Comparison of ENCODE assay signal across 29 mouse cellular contexts in genomic region chr1:77456695-77457445, GRCm38 (mm10). TPM values are rescaled to one million over a fixed set of nuclear protein-coding genes. Genes with fewer than 3 reads are reported as not detected.
DNase-seq lines count a peak whose midpoint lies in the region; ATAC-seq and TF ChIP-seq lines count a peak whose summit lies in the region.
"Had no signal": no experiment of that assay in that cellular context is flagged by ENCODE, and none has a peak within 500 bp of the region (broad histone marks: within the 10 kb centered on the region; RNA-seq: fewer than 3 reads in every experiment).

No protein-coding gene starts in this region.

- peaks cover 33% of the 10 kb centered on the region for H3K27me3 ChIP-seq in midbrain, embryonic 10.5 days (ENCODE audit: low read depth, poor library complexity, severe bottlenecking)
- H3K27me3 ChIP-seq in midbrain, embryonic 16.5 days (ENCODE audit: control insufficient read depth, insufficient read depth, low read depth, low read length): no peaks in the 10 kb centered on the region
- H3K27me3 ChIP-seq in E14TG2a.4 (ENCODE audit: insufficient read depth, low read length): no peaks in the 10 kb centered on the region
- H3K27me3 ChIP-seq: embryonic facial prominence, embryonic 15.5 days; forebrain, embryonic 15.5 days; heart, embryonic 15.5 days; hindbrain, embryonic 12.5 days; intestine, embryonic 15.5 days; limb, embryonic 12.5 days; liver, embryonic 15.5 days; lung, embryonic 15.5 days; neural tube, embryonic 13.5 days had no signal

- ATAC-seq in midbrain, embryonic 16.5 days: no peak
- ATAC-seq: forebrain, embryonic 15.5 days; hindbrain, postnatal 0 days; intestine, embryonic 15.5 days had no signal

- H3K27ac ChIP-seq in midbrain, embryonic 10.5 days (replicated peaks): 0 out of 2 replicates have a peak overlapping the region, but pooled peaks have one; percentile 28
- H3K27ac ChIP-seq in midbrain, embryonic 16.5 days (ENCODE audit: low read length): no peak overlapping the region
- H3K27ac ChIP-seq: embryonic facial prominence, embryonic 10.5 days; embryonic facial prominence, embryonic 15.5 days; forebrain, embryonic 15.5 days; heart, embryonic 10.5 days; heart, embryonic 15.5 days; hindbrain, embryonic 12.5 days; hindbrain, postnatal 0 days; intestine, embryonic 15.5 days; limb, embryonic 12.5 days; liver, embryonic 15.5 days; lung, embryonic 15.5 days; neural tube, embryonic 13.5 days had no signal

- no peak overlapping the region for H3K9ac ChIP-seq in midbrain, embryonic 16.5 days (ENCODE audit: low read depth, low read length)
- H3K9ac ChIP-seq: embryonic facial prominence, embryonic 15.5 days; forebrain, embryonic 15.5 days; heart, embryonic 15.5 days; hindbrain, embryonic 12.5 days; intestine, embryonic 15.5 days; limb, embryonic 12.5 days; liver, embryonic 15.5 days; lung, embryonic 15.5 days; neural tube, embryonic 13.5 days had no signal

- no peaks in the 10 kb centered on the region for H3K9me3 ChIP-seq in midbrain, embryonic 10.5 days (replicated peaks)
- H3K9me3 ChIP-seq in midbrain, embryonic 16.5 days (replicated peaks; ENCODE audit: control insufficient read depth, low read length, poor library complexity, severe bottlenecking): no peaks in the 10 kb centered on the region
- no peaks in the 10 kb centered on the region for H3K9me3 ChIP-seq in E14TG2a.4 (ENCODE audit: low read length)
- H3K9me3 ChIP-seq: embryonic facial prominence, embryonic 10.5 days; embryonic facial prominence, embryonic 15.5 days; forebrain, embryonic 15.5 days; heart, embryonic 10.5 days; heart, embryonic 15.5 days; hindbrain, embryonic 12.5 days; intestine, embryonic 15.5 days; limb, embryonic 12.5 days; liver, embryonic 15.5 days; lung, embryonic 15.5 days; neural tube, embryonic 13.5 days had no signal

- H3K4me2 ChIP-seq in midbrain, embryonic 16.5 days (ENCODE audit: low read length): no peak overlapping the region
- H3K4me2 ChIP-seq: embryonic facial prominence, embryonic 15.5 days; forebrain, embryonic 15.5 days; heart, embryonic 15.5 days; hindbrain, embryonic 12.5 days; intestine, embryonic 15.5 days; limb, embryonic 12.5 days; liver, embryonic 15.5 days; lung, embryonic 15.5 days; neural tube, embryonic 13.5 days had no signal

- no peak for DNase-seq in midbrain, embryonic 10.5 days (ENCODE audit: low spot score)
- DNase-seq in ES-CJ7 (ENCODE audit: low read depth, low spot score): peak; percentile 86
- DNase-seq in retina, embryonic 14.5 days (ENCODE audit: low spot score): peak; percentile 73
- DNase-seq in gastrocnemius, postnatal 25 days: no peak
- DNase-seq in urinary bladder, adult 18-20 months (ENCODE audit: low spot score in 2 of 2): no peak
- DNase-seq: adrenal gland, adult 8-10 months; B cell, adult 2 months; cerebellum, adult 8-10 months; cerebellum, postnatal 25 days; kidney, adult 2 months; kidney, postnatal 36 days; layer of hippocampus, adult 9-11 months; right cerebral cortex, adult 18-20 months; thymus, adult 2 months; thymus, postnatal 36 days had no signal

- H3K4me1 ChIP-seq in midbrain, embryonic 10.5 days: peaks cover 30% of the 10 kb centered on the region
- peaks cover 2% of the 10 kb centered on the region for H3K4me1 ChIP-seq in midbrain, embryonic 16.5 days (ENCODE audit: control insufficient read depth, insufficient read depth, low read length)
- peaks cover 99% of the 10 kb centered on the region for H3K4me1 ChIP-seq in E14TG2a.4 (replicated peaks; ENCODE audit: low read depth, low read length)
- H3K4me1 ChIP-seq: liver, embryonic 15.5 days had no signal

- TF ChIP-seq CTCF in E14TG2a.4 (conservative IDR thresholded peaks at IDR 0.05; ENCODE audit: low read length): no peak

- H3K36me3 ChIP-seq in midbrain, embryonic 10.5 days: no peaks in the 10 kb centered on the region
- no peaks in the 10 kb centered on the region for H3K36me3 ChIP-seq in midbrain, embryonic 16.5 days (ENCODE audit: control insufficient read depth, insufficient read depth, low read length)
- peaks cover 18% of the 10 kb centered on the region for H3K36me3 ChIP-seq in E14TG2a.4 (ENCODE audit: insufficient read depth, low read length)
- H3K36me3 ChIP-seq: embryonic facial prominence, embryonic 15.5 days; forebrain, embryonic 15.5 days; heart, embryonic 10.5 days; heart, embryonic 15.5 days; hindbrain, embryonic 12.5 days; intestine, embryonic 15.5 days; liver, embryonic 15.5 days; lung, embryonic 15.5 days; neural tube, embryonic 13.5 days had no signal

- WGBS in midbrain, embryonic 10.5 days: 30% methylated on average over 7 of the region's 7 CpGs
- 27% methylated on average over 7 of the region's 7 CpGs for WGBS in midbrain, embryonic 16.5 days

- no peak overlapping the region for H3K4me3 ChIP-seq in midbrain, embryonic 10.5 days
- no peak overlapping the region for H3K4me3 ChIP-seq in midbrain, embryonic 16.5 days (ENCODE audit: low read depth, low read length)
- H3K4me3 ChIP-seq in E14TG2a.4 (replicated peaks; ENCODE audit: low read length): peak overlapping the region; percentile 37
- H3K4me3 ChIP-seq: embryonic facial prominence, embryonic 10.5 days; embryonic facial prominence, embryonic 15.5 days; forebrain, embryonic 15.5 days; heart, embryonic 10.5 days; heart, embryonic 15.5 days; hindbrain, embryonic 12.5 days; intestine, embryonic 15.5 days; limb, embryonic 12.5 days; liver, embryonic 15.5 days; lung, embryonic 15.5 days; neural tube, embryonic 13.5 days had no signal

RNA-seq across cellular contexts. Expression of gene Epha4, which starts 58.0 kb away (rescaled TPM):
- 17.1 and 22.9 TPM in 2 replicates for polyA plus RNA-seq in midbrain, embryonic 10.5 days (2016; fragmentation: Nextera tagmentation; extraction: Ambion mirVana)
- polyA plus RNA-seq in midbrain, embryonic 16.5 days (2015; fragmentation: Nextera tagmentation; extraction: Ambion mirVana): 30.4 and 36.8 TPM in 2 replicates
- total RNA-seq in gastrocnemius, postnatal 25 days (2021): 1 to 10 TPM; 1.7 to 2.1 TPM

Comparison
In these comparisons a context has a peak if more than half of its experiments do, and no peak if none do; other contexts are left out.
1. DNase-seq: peak in ES-CJ7 (single experiment) and retina, embryonic 14.5 days (single experiment); none in midbrain, embryonic 10.5 days (single experiment), gastrocnemius, postnatal 25 days (single experiment) and urinary bladder, adult 18-20 months (0 of 2).